Mouse (Mus musculus) right cerebral cortex, adult 18-20 months (tissue): ENCODE data around the gene Arhgap24.

Source experiments
- DNase-seq: peaks from one replicate; pipeline ENCODE4 v3.0.0; 2022; ENCODE audit warnings: mixed read lengths

Arhgap24 gene

DNA sequence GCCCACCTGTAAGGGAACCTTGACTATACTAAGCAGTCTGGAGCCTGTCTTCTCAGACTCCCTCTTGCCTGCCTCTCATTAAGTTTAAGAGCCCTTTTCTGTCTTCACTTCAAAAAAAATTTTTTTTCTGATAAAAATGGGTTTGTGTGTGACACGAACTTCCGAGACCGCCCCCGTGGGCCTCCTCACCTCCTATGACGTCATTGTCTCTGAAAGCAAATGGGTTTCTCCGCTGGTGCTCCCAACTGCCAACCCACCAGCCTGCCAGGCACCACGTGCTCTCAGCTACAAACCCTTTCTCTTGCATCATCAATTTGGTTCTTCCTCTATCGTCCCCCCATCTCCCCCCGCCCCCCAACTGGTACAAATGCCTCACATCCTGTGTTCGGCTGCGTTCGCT is 422.9 kb downstream of the Arhgap24 start:
- DNase-seq, result peak; percentile 38

DNA sequence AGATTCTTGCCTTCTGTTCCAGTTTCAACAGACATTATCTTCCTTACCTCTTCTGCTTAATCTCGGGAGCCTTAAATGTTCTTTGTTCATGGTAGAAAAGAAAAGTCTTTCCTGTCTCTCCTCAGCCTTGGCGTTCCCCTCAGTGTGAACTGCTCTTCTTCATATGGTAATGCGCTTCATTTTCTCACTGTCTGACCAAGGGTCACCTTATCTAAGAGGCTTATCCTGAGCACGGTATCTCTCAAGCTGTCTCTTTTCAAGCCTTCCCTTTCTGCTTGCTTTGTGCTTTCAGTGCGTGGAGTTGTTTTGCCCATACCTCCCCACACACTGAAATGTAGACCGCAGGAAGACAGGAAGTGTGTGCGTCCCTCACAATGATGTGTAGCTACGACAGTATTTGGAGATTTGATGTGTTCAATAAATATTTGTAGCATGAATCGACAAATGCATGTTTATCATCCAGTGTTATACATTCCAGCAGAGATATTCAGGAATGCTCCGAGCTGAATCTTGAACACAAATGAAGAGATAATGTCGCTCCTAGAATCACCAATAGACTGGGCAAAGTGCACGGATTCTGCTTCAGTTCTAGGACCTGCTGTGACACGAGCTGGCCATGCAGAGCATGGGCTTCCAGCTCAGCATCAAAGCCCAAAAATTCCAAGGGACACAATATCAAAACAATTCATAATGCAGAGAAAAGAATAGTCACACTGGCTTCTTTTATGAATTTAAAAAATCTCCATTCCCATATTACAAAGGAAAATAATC is 424.4 kb downstream of the Arhgap24 start:
- no peak for DNase-seq

DNA sequence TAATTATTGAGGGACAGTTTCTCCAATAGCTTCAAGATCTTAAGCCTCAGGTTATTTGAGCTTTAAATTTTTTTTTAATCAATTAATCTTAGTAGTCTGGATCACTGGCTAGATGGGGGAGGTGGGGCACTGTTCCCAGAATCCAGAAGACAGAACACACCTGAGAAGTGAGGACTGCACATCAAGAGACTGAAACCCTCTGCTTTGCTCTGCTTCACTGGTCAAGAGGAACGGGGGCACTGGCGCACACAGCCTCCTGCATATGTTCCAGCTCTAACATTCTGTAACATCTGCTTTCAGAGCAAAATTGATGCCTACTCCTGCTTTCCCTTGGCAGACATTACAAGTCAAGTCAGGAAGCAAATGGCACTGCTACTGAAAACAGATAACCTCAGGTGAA is 439.0 kb downstream of the Arhgap24 start:
- DNase-seq, result no peak

DNA sequence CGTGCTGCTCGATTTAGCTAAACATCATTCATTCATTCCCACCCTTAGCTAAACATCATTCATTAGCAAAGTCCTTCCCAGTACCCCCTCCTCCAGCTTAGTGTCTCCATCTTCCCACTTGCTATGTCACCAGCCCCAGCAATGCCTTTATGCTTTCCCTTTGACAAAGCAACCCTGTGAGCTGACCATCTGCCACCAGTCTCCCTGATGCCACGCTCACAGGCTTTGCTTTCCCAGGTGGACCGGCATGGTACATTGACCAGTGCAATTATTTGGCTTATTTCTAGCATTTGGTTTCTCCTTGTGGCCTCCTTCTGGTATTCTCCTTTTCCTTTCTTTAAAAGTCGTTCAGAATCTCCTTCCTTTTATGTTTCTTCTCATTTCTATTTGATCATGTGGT is 445.6 kb downstream of the Arhgap24 start:
- no peak for DNase-seq

DNA sequence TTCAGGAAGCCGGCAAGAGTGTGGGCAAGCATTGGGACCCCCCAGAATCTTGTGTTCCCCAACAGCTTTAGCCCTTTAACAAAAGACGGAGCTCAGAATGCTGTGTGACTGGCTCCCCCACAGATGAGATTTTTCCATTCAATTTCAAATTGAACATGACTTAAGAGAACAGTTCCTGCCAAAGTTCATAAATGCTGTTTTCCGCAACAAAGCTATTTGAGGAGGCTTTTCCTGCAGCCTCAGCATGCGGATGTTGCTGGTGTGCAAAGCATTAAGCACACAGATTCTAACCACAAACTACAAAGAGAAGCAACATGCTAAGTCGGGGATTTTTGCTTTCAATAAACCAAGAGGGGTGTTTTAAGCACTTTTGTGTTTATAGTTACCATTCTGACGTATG is 449.0 kb downstream of the Arhgap24 start:
- no peak for DNase-seq

DNA sequence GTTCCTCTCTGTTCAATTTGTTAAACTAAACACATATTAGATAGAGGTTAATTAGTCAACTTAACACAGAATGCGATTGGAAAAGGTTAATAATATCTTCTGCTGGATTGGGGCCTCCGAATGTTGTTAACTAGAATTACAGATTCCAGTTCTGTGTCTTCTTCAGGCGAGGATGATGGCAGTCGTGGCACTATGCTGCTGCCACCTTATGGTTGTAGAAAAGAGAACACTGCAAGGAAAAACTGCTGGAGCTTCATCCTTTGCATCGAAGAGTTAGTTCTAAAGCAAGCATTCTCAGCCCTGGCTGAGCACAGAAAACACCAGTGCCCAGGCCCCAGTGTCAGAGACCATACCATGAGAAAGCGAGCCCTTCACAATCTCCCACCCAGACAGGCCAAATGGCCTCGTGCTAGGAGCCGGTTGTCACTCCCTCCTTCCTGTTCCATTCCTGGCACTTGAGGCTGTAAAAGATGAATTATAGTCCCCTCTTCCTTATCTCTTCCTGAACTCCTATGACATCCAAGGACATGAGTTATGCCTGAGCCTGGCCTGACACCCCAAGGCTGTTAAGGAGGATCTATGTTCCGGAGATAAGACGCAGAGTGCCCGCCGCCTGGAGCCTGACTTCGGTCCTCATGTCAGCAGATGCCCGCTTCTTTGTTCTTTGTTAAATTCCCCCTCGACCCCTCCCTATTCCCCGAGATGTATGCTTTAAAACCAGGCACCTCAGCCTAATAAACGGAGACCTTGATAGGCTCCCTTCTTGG is 462.9 kb downstream of the Arhgap24 start:
- DNase-seq, result peak; percentile 26

DNA sequence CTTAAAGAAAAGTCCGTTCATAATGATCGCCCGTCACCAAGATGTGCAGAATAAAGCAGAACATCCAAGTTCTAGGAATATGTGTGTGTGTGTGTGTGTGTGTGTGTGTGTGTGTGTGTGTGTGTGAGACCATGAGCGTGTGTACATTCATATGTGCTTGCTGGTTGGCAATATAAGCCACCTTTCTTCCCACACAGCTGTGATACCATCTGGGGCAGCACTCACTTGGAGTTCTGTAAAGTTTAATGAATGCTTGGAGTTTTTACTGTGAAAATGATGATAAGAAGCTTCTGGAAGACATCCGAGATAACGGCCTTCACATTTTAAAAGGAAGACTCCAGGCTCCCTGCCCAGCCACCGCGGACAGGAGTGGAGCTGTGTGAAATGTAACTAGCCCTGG is 465.4 kb downstream of the Arhgap24 start:
- peak; percentile 36 for DNase-seq

DNA sequence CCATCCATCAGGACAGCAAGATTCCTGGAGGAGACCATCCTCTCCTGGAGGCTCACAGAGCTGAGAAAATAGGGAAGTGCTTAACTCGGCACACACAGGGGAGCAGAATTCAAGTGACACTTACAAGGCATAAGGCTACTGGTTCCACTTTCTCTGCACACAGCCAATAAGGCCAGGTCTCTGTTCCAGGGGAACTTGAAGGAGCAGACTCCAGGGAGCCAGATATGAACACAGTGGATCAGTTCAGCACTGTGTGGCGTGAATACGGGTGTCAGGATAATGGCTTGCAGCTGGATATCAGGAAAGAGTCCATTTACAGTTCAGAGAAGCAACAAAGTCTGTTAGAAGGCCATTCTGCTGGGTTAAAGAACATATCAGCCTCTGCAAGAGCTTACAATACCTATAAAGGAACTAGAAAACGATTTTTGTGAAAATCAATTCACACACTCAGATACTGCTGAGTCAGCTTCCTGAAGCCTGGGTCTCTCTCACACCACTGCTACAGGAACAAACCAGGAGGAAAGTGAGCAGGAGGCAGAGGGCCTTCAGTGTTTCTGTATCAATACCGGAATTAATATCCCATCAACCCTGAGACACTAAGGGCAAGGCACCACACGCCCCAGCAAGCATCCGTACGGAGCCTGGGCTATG is 466.0 kb downstream of the Arhgap24 start:
- no peak for DNase-seq
